Mouse (Mus musculus) left cerebral cortex, postnatal 10 days (tissue): Measurements from ENCODE around the gene Lhx5. TPM values are rescaled to one million over a fixed set of nuclear protein-coding genes. Genes with fewer than 3 reads are reported as not detected.

Experiments used
- DNase-seq, 2 experiments: peaks; one replicate each; pipeline ENCODE4 v3.0.0; 2021 to 2022; ENCODE audit warnings: low spot score in 2 of 2, mixed read lengths in 1 of 2; ENCODE audit errors: extremely low spot score in 1 of 2
- intact Hi-C: fragments of 180-260 bp; cut with DNase I; formaldehyde crosslinking; loops from one replicate; pipeline ENCODE4 v1.15.1; 2025
- total RNA-seq, 2 experiments: library from RNA; stranded (reverse); gene quantifications; 2 replicates each; pipeline ENCODE4 v1.2.3; 2021

Lhx5 gene
- total RNA-seq, 2 experiments from 2014 or later, result 0.20 to 0.32 TPM

- intact Hi-C loops, result loop anchor here (10.0 kb wide), 2 partner anchors 595 to 755 kb away; partner anchors contain the start of genes Tbx3 and Tbx5
- no peak for DNase-seq
These were observed 1.8 kb upstream of the Lhx5 start for GRCm38 (mm10) chr5:120429692-120430091.

- no peak for DNase-seq
- intact Hi-C loops, result loop anchor here (10.0 kb wide), 2 partner anchors 596 to 756 kb away; partner anchors contain the start of genes Tbx3 and Tbx5
These were observed 407 bp upstream of the Lhx5 start for GRCm38 (mm10) chr5:120431001-120431583.

- DNase-seq, result no peak
- intact Hi-C loops, result loop anchor here (10.0 kb wide), 2 partner anchors 598 to 758 kb away; partner anchors contain the start of genes Tbx3 and Tbx5
These were observed 1.1 kb downstream of the Lhx5 start for GRCm38 (mm10) chr5:120432486-120433015.

- intact Hi-C loops, result loop anchor here (10.0 kb wide), 2 partner anchors 598 to 758 kb away; partner anchors contain the start of genes Tbx3 and Tbx5
- DNase-seq, result no peak
These were observed 1.7 kb downstream of the Lhx5 start for GRCm38 (mm10) chr5:120433135-120433760.

- intact Hi-C loops, result loop anchor here (10.0 kb wide), 2 partner anchors 599 to 759 kb away; partner anchors contain the start of genes Tbx3 and Tbx5
- no peak for DNase-seq
These were observed 2.8 kb downstream of the Lhx5 start for GRCm38 (mm10) chr5:120434231-120434735.

- intact Hi-C loops, result loop anchor here (10.0 kb wide), 2 partner anchors 600 to 760 kb away; partner anchors contain the start of genes Tbx3 and Tbx5
- DNase-seq, result no peak
These were observed 3.6 kb downstream of the Lhx5 start for GRCm38 (mm10) chr5:120435006-120435681.

GRCm38 (mm10) chr5:120435731-120436501 lies 4.4 kb downstream of the Lhx5 start:
- DNase-seq, result no peak
- intact Hi-C loops, result loop anchor here (10.0 kb wide), 2 partner anchors 601 to 761 kb away; partner anchors contain the start of genes Tbx3 and Tbx5

GRCm38 (mm10) chr5:120436885-120437495 lies 5.5 kb downstream of the Lhx5 start:
- DNase-seq, result no peak
- intact Hi-C loops, result loop anchor here (10.0 kb wide), 2 partner anchors 602 to 762 kb away; partner anchors contain the start of genes Tbx3 and Tbx5

GRCm38 (mm10) chr5:120437539-120437938 lies 6.0 kb downstream of the Lhx5 start:
- DNase-seq, result no peak
- intact Hi-C loops, result loop anchor here (10.0 kb wide), 2 partner anchors 603 to 763 kb away; partner anchors contain the start of genes Tbx3 and Tbx5

GRCm38 (mm10) chr5:120437986-120438385 lies 6.5 kb downstream of the Lhx5 start:
- no peak for DNase-seq
- intact Hi-C loops, result loop anchor here (10.0 kb wide), 2 partner anchors 603 to 763 kb away; partner anchors contain the start of genes Tbx3 and Tbx5

GRCm38 (mm10) chr5:120438469-120438868 lies 7.0 kb downstream of the Lhx5 start:
- intact Hi-C loops, result loop anchor here (10.0 kb wide), 2 partner anchors 604 to 764 kb away; partner anchors contain the start of genes Tbx3 and Tbx5
- DNase-seq, result no peak

GRCm38 (mm10) chr5:120438991-120439710 lies 7.7 kb downstream of the Lhx5 start:
- intact Hi-C loops, result loop anchor here (10.0 kb wide), 2 partner anchors 604 to 764 kb away; partner anchors contain the start of genes Tbx3 and Tbx5

GRCm38 (mm10) chr5:120439887-120440670 lies 8.6 kb downstream of the Lhx5 start:
- DNase-seq, result no peak
- intact Hi-C loops, result loop anchor here (5.0 to 10.0 kb wide), 3 partner anchors 293 to 765 kb away; partner anchors contain the start of genes Tbx3 and Tbx5

More at GRCm38 (mm10) chr5:120438991-120439710, 7.7 kb downstream of the Lhx5 start:
- DNase-seq, result no peak

- intact Hi-C loops, result loop anchor here (5.0 kb wide), 1 partner anchor 293 kb away; no protein-coding TSS in a partner anchor
- peak; percentile 77 to 90 for DNase-seq
These were observed 9.2 kb downstream of the Lhx5 start for GRCm38 (mm10) chr5:120440733-120441132.

GRCm38 (mm10) chr5:120447305-120447704 lies 15.8 kb downstream of the Lhx5 start:
- intact Hi-C loops, result no loop called here
- no peak for DNase-seq
